Mouse (Mus musculus): Measurements from ENCODE around the gene 1600014C23Rik. TPM values are rescaled to one million over a fixed set of nuclear protein-coding genes. Genes with fewer than 3 reads are reported as not detected.

1600014C23Rik gene
- total RNA-seq, 2 experiments from 2014 or later: not detected

- H3K27ac ChIP-seq: no peak overlapping the region
- H3K4me3 ChIP-seq: no peak overlapping the region
- no peak for TF ChIP-seq CTCF (conservative IDR thresholded peaks at IDR 0.05)
- DNase-seq (ENCODE audit: low spot score in 2 of 2): no peak
Observed at GRCm38 (mm10) chr17:45689120-45689519, 44.5 kb downstream of the 1600014C23Rik start.

- no peak for TF ChIP-seq CTCF (conservative IDR thresholded peaks at IDR 0.05)
- DNase-seq (ENCODE audit: low spot score in 2 of 2): no peak
- Histone ChIP-seq H3K4me3 (peak within 1 kb of the TSS; percentile 98), H3K27ac (peak within 1 kb of the TSS; percentile 97)
Observed at GRCm38 (mm10) chr17:45686716-45687115, 46.9 kb downstream of the 1600014C23Rik start, which contains the start of gene Tmem63b. TSS of gene Tmem63b (minus strand) at chr17:45686905.

- no peak for TF ChIP-seq CTCF (conservative IDR thresholded peaks at IDR 0.05)
- H3K27ac ChIP-seq: peak within 1 kb of the TSS; percentile 97
- peak within 1 kb of the TSS; percentile 98 for H3K4me3 ChIP-seq
- peak; percentile 87 to 94 for DNase-seq (ENCODE audit: low spot score in 2 of 2)
Observed at GRCm38 (mm10) chr17:45686093-45686619, 47.5 kb downstream of the 1600014C23Rik start, which contains the start of gene Mrpl14. TSS of gene Mrpl14 (plus strand) at chr17:45686322.

- 0 out of 2 replicates have a peak, but pooled peaks have one; percentile 24 for TF ChIP-seq CTCF (conservative IDR thresholded peaks at IDR 0.05)
- Histone ChIP-seq H3K4me3 (peak overlapping the region; percentile 98), H3K27ac (peak overlapping the region; percentile 97)
- DNase-seq (ENCODE audit: low spot score in 2 of 2): peak; percentile 23 to 50
Observed at GRCm38 (mm10) chr17:45685171-45686092, 48.2 kb downstream of the 1600014C23Rik start.

GRCm38 (mm10) chr17:45684667-45685131 is 48.9 kb downstream of the 1600014C23Rik start:
- Histone ChIP-seq H3K4me3 (peak overlapping the region; percentile 98), H3K27ac (peak overlapping the region; percentile 97)
- DNase-seq (ENCODE audit: low spot score in 2 of 2): no peak
- TF ChIP-seq CTCF (conservative IDR thresholded peaks at IDR 0.05): no peak

Other genes starting within 250 kb of the 1600014C23Rik start
- gene Aars2, start 227.0 kb downstream of the 1600014C23Rik start, total RNA-seq (2021): 10 to 100 TPM; 25.2 to 26.3 TPM
- 1 to 10 TPM in 1 of 2 experiments, under 1 TPM in 1; 0.56 to 1.0 TPM for gene Tcte1, start 210.4 kb downstream of the 1600014C23Rik start, total RNA-seq (2021)
- 100 to 1,000 TPM; 106 to 112 TPM for gene Tmem151b, start 184.2 kb downstream of the 1600014C23Rik start, total RNA-seq (2021)
- gene Nfkbie, start 178.1 kb downstream of the 1600014C23Rik start, total RNA-seq (2021): 1 to 10 TPM; 2.6 to 2.7 TPM
- gene Slc35b2, start 170.0 kb downstream of the 1600014C23Rik start, total RNA-seq (2021): 10 to 100 TPM; 31.1 to 31.8 TPM
- gene Hsp90ab1, start 160.6 kb downstream of the 1600014C23Rik start, total RNA-seq (2021): 1,000 to 10,000 TPM; 1,695 to 1,765 TPM
- gene Slc29a1, start 134.2 kb downstream of the 1600014C23Rik start, total RNA-seq (2021): 10 to 100 TPM; 21.1 to 23.0 TPM
- gene Mymx, start 131.7 kb downstream of the 1600014C23Rik start, total RNA-seq (2021): not detected
- under 1 TPM; 0.28 to 0.44 TPM for gene Capn11, start 74.5 kb downstream of the 1600014C23Rik start, total RNA-seq (2021)
- gene Mrpl14, start 47.5 kb downstream of the 1600014C23Rik start, total RNA-seq (2021): 10 to 100 TPM; 34.8 to 43.5 TPM
- gene Tmem63b, start 46.9 kb downstream of the 1600014C23Rik start, total RNA-seq (2021): 100 to 1,000 TPM; 165 to 176 TPM